Mouse (Mus musculus) lung, postnatal 0 days (tissue): ENCODE data around the gene Rnf149. TPM values are rescaled to one million over a fixed set of nuclear protein-coding genes. Genes with fewer than 3 reads are reported as not detected.

Experiments used
- ATAC-seq: fragments of 200-750 bp; cut with Nextera tagmentation; 2 replicates; pipeline ENCODE4 v1.8.0; 2017; ENCODE audit warnings: moderate library complexity
- DNase-seq: peaks from one replicate; pipeline ENCODE4 v3.0.0-alpha.2; 2016; ENCODE audit warnings: low spot score
- H3K27ac ChIP-seq: fragments of 300-500 bp; sonication (generic); 2 replicates; pipeline ENCODE4 v1.5.1; 2014; ENCODE audit warnings: antibody characterized with exemption, mild to moderate bottlenecking, low read length, mixed read lengths
- H3K27me3 ChIP-seq: fragments of 300-500 bp; sonication (generic); replicated peaks from 2 replicates; pipeline ENCODE4 v1.6.1; 2014; ENCODE audit warnings: low read length, mixed read lengths; ENCODE audit not compliant: insufficient read depth
- H3K36me3 ChIP-seq: fragments of 300-500 bp; sonication (generic); 2 replicates; pipeline ENCODE4 v1.6.1; 2014; ENCODE audit warnings: low read length, mixed read lengths; ENCODE audit not compliant: insufficient read depth
- H3K4me1 ChIP-seq: fragments of 300-500 bp; sonication (generic); 2 replicates; pipeline ENCODE4 v1.6.1; 2014; ENCODE audit warnings: antibody characterized with exemption, low read depth, low read length, mixed read lengths; ENCODE audit not compliant: insufficient read depth
- H3K4me2 ChIP-seq: fragments of 300-500 bp; sonication (generic); replicated peaks from 2 replicates; pipeline ENCODE4 v1.6.1; 2014; ENCODE audit warnings: low read depth, mild to moderate bottlenecking, low read length, moderate library complexity, mixed read lengths
- H3K4me3 ChIP-seq: fragments of 300-500 bp; sonication (generic); 2 replicates; pipeline ENCODE4 v1.5.1; 2014; ENCODE audit warnings: low read depth, low read length
- H3K9ac ChIP-seq: fragments of 300-500 bp; sonication (generic); replicated peaks from 2 replicates; pipeline ENCODE4 v1.6.1; 2014; ENCODE audit warnings: low read depth, mild to moderate bottlenecking
- H3K9me3 ChIP-seq: fragments of 300-500 bp; sonication (generic); 2 replicates; pipeline ENCODE4 v1.6.1; 2016; ENCODE audit warnings: low read length, mixed read lengths
- CTCF ChIP-seq: IDR thresholded peaks from 2 replicates; pipeline ENCODE4 v1.5.1; 2016; ENCODE audit warnings: antibody characterized with exemption, mild to moderate bottlenecking
- EP300 ChIP-seq: IDR thresholded peaks from 2 replicates; pipeline ENCODE4 v1.6.1; 2016; ENCODE audit warnings: antibody characterized with exemption, mild to moderate bottlenecking, control low read depth
- WGBS: fragments of 180-500 bp; shearing (Covaris S2); extraction: QIAGEN DNeasy Blood & Tissue Kit; methylation state at CpG from one replicate; pipeline ENCODE4 v1.1.7; 2014; 5-methylcytosine and 5-hydroxymethylcytosine counted together
- polyA plus RNA-seq: library from polyadenylated mRNA; unstranded; fragments of >200 nt; fragmentation: Nextera tagmentation; extraction: Ambion mirVana; gene quantifications from 2 replicates; pipeline ENCODE4 v1.2.1, GENCODE M21; 2015

Gene Rnf149
- polyA plus RNA-seq, 1 experiment from 2014 or later = 25.1 TPM

DNA sequence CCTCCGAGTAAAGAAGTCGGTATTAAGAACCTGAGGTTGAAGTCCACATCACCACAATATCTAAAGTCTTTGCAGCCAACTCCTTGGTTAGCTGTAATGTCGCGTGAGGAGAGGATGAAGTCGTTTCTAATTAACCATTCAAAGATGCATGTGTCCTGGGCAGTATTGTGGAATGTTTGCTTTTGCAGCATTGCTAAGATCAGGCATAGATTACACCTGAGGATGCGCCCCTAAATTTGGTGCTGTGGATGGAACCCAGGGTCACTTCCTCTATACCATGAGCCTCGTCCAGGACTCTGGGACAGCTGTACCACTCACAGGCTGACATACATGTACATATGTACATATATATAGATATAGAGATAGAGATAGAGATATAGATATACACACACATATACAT is 40.5 kb downstream of the Rnf149 start:
- TF ChIP-seq EP300 (no peak), CTCF (no peak)
- Histone ChIP-seq H3K9me3 (no peaks in the 10 kb centered on the region), H3K4me3 (peak overlapping the region; percentile 93), H3K4me2 (peak overlapping the region; percentile 97), H3K27me3 (no peaks in the 10 kb centered on the region), H3K36me3 (peaks cover 22% of the 10 kb centered on the region; the same call in 1 of the 2 replicates), H3K27ac (no peak overlapping the region), H3K4me1 (peaks cover 5% of the 10 kb centered on the region; the same call in 1 of the 2 replicates), H3K9ac (peak overlapping the region; percentile 84)
- DNase-seq (no peak), ATAC-seq (no peak)
- 23% methylated on average over 7 of the region's 7 CpGs for WGBS

DNA sequence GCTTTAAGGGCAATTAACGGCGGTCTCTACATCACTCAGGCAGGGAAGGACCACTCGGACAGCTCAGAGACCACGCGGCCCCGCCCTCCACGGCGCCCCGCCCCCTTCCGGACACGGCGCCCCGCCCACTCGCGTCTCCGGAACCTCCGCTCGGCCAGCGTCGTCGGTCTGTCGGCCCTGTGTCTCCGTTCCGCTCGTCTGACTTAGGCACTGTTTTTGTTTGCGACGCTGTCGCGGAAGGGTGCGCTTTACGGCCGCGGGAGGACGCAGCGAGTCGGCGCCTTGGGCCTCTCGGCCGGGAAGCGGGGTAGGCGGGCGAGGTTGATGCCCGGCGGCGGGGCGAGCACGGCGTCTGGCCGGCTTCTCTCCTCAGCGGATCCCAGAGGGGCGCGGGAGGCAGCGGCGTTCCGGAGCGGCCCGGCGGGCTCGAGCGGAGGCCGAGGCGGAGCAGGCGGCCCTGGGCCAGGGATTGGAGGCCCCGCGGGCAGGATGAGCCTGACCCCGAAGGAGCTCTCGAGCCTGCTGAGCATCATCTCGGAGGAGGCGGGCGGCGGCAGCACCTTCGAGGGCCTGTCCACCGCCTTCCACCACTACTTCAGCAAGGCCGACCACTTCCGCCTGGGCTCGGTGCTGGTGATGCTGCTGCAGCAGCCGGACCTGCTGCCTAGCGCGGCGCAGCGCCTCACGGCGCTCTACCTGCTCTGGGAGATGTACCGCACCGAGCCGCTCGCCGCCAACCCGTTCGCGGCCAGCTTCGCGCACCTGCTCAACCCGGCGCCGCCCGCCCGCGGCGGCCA is 41.5 kb downstream of the Rnf149 start:
- WGBS = under 1% methylated on average over 80 of the region's 100 CpGs
- DNase-seq (peak; percentile 98), ATAC-seq (peak; percentile 95)
- peak overlapping the region; percentile 84 for H3K9ac ChIP-seq
- no peaks in the 10 kb centered on the region for H3K27me3 ChIP-seq
- TF ChIP-seq CTCF = peak; percentile 28; the same call in 1 of the 2 replicates
- no peak for TF ChIP-seq EP300
- H3K27ac ChIP-seq = peak overlapping the region; percentile 95
- peaks cover 5% of the 10 kb centered on the region; the same call in 1 of the 2 replicates for H3K4me1 ChIP-seq
- peaks cover 20% of the 10 kb centered on the region; the same call in 1 of the 2 replicates for H3K36me3 ChIP-seq
- no peaks in the 10 kb centered on the region for H3K9me3 ChIP-seq
- peak overlapping the region; percentile 97 for H3K4me2 ChIP-seq
- peak overlapping the region; percentile 93 for H3K4me3 ChIP-seq

DNA sequence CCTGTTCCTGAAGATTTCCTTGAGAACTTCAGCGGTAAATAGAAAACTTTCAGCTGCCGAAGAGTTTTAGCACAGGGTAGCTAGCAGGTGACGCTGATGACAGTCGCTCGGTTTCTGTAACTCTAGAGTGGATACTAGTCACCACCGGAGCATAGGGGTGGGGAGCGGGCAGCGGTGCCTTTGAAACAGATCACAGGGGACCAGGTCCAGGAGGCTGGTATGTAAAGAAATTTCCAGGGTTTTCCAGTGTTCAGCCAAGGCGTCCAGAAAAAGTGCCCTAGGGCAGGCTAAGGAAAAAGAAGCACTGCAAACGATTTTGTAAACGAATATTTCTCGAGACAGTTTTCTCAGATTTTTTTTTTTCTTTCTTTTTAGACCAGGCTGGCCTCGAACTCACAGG is 42.4 kb downstream of the Rnf149 start, which contains the start of gene Cnot11:
Cnot11 (plus strand) TSS at position 162 of the 400 bp plus-strand sequence.
- Histone ChIP-seq H3K36me3 (peaks cover 12% of the 10 kb centered on the region; the same call in 1 of the 2 replicates), H3K4me2 (peak within 1 kb of the TSS; percentile 97), H3K27ac (peak within 1 kb of the TSS; percentile 95), H3K4me3 (peak within 1 kb of the TSS; percentile 93), H3K4me1 (peaks cover 5% of the 10 kb centered on the region; the same call in 1 of the 2 replicates), H3K9ac (peak within 1 kb of the TSS; percentile 84), H3K9me3 (no peaks in the 10 kb centered on the region), H3K27me3 (no peaks in the 10 kb centered on the region)
- ATAC-seq (no peak), DNase-seq (no peak)
- WGBS = 34% methylated on average over 13 of the region's 13 CpGs
- TF ChIP-seq CTCF (no peak), EP300 (no peak)

DNA sequence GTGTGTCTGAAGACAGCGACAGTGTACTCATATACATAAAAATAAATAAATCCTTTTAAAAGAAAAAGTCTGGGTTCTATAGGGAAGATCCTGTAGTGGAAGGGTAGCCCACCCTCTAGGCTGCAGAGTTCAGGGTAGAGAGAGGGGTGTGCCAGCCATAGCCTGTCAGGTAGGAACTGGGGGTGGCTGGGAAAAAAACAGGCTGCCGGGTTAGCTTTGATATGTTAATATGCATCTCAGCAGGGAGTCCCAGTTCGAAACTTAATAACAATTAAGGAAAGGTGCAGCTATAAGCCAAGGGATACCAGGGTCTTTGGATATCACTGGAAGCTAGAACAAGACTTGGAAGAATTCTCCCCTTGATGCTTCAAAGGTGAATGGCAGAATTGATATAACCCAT is 43.3 kb downstream of the Rnf149 start:
- no peak for ATAC-seq
- WGBS = 41% methylated on average over 3 of the region's 3 CpGs

DNA sequence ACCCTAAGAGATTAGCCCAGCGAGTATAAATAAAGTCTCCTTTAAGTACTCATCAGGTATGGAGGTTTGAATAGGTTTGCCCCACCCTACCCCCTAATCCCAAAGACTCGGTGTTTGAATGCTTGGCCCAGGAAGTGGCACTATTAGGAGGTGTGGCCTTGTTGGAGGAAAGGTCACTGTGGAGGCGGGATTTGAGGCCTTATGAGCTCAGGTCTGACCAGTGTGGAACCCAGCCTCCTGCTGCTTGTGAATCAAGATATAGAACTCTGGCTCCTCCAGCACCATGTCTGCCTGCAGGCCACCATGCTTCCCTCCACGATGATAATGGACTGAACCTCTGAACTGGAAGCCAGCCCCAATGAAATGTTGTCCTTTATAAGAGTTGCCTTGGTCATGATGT is 46.2 kb downstream of the Rnf149 start:
- TF ChIP-seq CTCF = no peak
- no peak for TF ChIP-seq EP300
- Histone ChIP-seq H3K27ac (no peak overlapping the region), H3K4me3 (no peak overlapping the region), H3K4me1 (no peaks in the 10 kb centered on the region), H3K36me3 (no peaks in the 10 kb centered on the region), H3K27me3 (no peaks in the 10 kb centered on the region), H3K4me2 (no peak overlapping the region), H3K9ac (no peak overlapping the region), H3K9me3 (no peaks in the 10 kb centered on the region)
- DNase-seq = no peak
- no peak for ATAC-seq
- 66% methylated on average over 4 of the region's 4 CpGs for WGBS

More for the DNA sequence above, 43.3 kb downstream of the Rnf149 start:
- Histone ChIP-seq H3K36me3 (peaks cover 3% of the 10 kb centered on the region; the same call in 1 of the 2 replicates), H3K4me2 (no peak overlapping the region), H3K4me1 (peaks cover 5% of the 10 kb centered on the region; the same call in 1 of the 2 replicates), H3K4me3 (no peak overlapping the region), H3K9ac (no peak overlapping the region), H3K27ac (no peak overlapping the region), H3K27me3 (no peaks in the 10 kb centered on the region), H3K9me3 (no peaks in the 10 kb centered on the region)
- TF ChIP-seq EP300 (no peak), CTCF (no peak)
- DNase-seq = no peak

DNA sequence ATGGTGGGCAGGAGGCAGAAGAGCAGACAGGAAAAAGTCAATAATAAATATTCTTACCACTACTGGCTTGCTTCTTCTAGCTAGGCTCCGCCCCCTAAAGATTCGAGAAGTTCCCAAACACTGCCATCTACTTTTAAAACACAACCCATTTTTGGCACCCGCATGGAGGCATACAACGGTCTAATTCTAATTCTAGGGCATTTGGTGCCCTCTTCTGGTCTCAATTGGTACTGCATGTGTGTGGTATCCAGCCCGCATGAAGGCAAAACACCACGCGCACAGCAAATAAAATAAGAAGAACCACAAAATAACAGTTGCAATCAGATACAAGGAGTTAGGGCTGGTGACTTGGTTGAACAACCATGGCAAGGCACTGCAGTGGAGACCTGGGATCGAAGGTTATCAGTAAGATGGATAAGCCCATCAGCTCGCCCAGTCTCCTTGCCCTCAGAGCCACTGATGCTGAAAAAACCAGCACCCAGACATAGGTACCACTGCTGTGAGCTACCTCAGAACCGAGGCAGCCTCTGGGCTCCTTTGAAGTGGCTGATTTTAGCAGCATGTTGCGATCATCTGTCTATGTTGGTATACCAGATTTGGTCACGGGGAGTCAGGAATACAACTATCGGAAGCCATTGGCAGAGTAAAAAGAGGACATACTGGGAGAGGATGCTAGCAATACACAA is 46.8 kb downstream of the Rnf149 start:
- H3K36me3 ChIP-seq = no peaks in the 10 kb centered on the region
- H3K27ac ChIP-seq = no peak overlapping the region
- 32% methylated on average over 13 of the region's 13 CpGs for WGBS
- no peak overlapping the region for H3K9ac ChIP-seq
- H3K9me3 ChIP-seq = no peaks in the 10 kb centered on the region
- no peaks in the 10 kb centered on the region for H3K27me3 ChIP-seq
- no peaks in the 10 kb centered on the region for H3K4me1 ChIP-seq
- no peak overlapping the region for H3K4me3 ChIP-seq
- H3K4me2 ChIP-seq = no peak overlapping the region
- DNase-seq (peak; percentile 84), ATAC-seq (peak; percentile 37; the same call in 1 of the 2 replicates)
- TF ChIP-seq CTCF (peak; percentile 92), EP300 (no peak)
